Mouse (Mus musculus): Measurements from ENCODE around the gene Mgat4b.

Mgat4b gene

GRCm38 (mm10) chr11:50225611-50226378, 15.1 kb downstream of the Mgat4b start:
- peak in 1 of 2 experiments; percentile 43 for DNase-seq (ENCODE audit: low spot score in 2 of 2)

- no peak for DNase-seq (ENCODE audit: low spot score in 2 of 2)
Observed at GRCm38 (mm10) chr11:50226406-50226805, 15.7 kb downstream of the Mgat4b start.

- no peak for DNase-seq (ENCODE audit: low spot score in 2 of 2)
Observed at GRCm38 (mm10) chr11:50227226-50227625, 16.5 kb downstream of the Mgat4b start.

- no peak for DNase-seq (ENCODE audit: low spot score in 2 of 2)
Observed at GRCm38 (mm10) chr11:50227736-50228135, 17.0 kb downstream of the Mgat4b start.

- DNase-seq (ENCODE audit: low spot score in 2 of 2) = no peak
Observed at GRCm38 (mm10) chr11:50228772-50229171, 18.1 kb downstream of the Mgat4b start.

GRCm38 (mm10) chr11:50229252-50229910, 18.7 kb downstream of the Mgat4b start:
- DNase-seq (ENCODE audit: low spot score in 2 of 2) = no peak

- no peak for DNase-seq (ENCODE audit: low spot score in 2 of 2)
Observed at GRCm38 (mm10) chr11:50230481-50231304, 20.0 kb downstream of the Mgat4b start.

GRCm38 (mm10) chr11:50231411-50231810, 20.7 kb downstream of the Mgat4b start:
- no peak for DNase-seq (ENCODE audit: low spot score in 2 of 2)

- DNase-seq (ENCODE audit: low spot score in 2 of 2) = no peak
Observed at GRCm38 (mm10) chr11:50233022-50233421, 22.3 kb downstream of the Mgat4b start.

GRCm38 (mm10) chr11:50233993-50234392, 23.3 kb downstream of the Mgat4b start:
- no peak for DNase-seq (ENCODE audit: low spot score in 2 of 2)

GRCm38 (mm10) chr11:50234606-50235005, 23.9 kb downstream of the Mgat4b start:
- DNase-seq (ENCODE audit: low spot score in 2 of 2) = no peak

- DNase-seq (ENCODE audit: low spot score in 2 of 2) = peak; percentile 84 to 88
Observed at GRCm38 (mm10) chr11:50236540-50236936, 25.8 kb downstream of the Mgat4b start.

- DNase-seq (ENCODE audit: low spot score in 2 of 2) = no peak
Observed at GRCm38 (mm10) chr11:50236937-50237835, 26.5 kb downstream of the Mgat4b start.

GRCm38 (mm10) chr11:50238324-50238723, 27.6 kb downstream of the Mgat4b start, which contains the start of gene Ltc4s:
Gene Ltc4s, minus strand, starts transcription at chr11:50238616.
- DNase-seq (ENCODE audit: low spot score in 2 of 2) = no peak

- no peak for DNase-seq (ENCODE audit: low spot score in 2 of 2)
Observed at GRCm38 (mm10) chr11:50238821-50239791, 28.4 kb downstream of the Mgat4b start.

- no peak for DNase-seq (ENCODE audit: low spot score in 2 of 2)
Observed at GRCm38 (mm10) chr11:50240235-50240911, 29.7 kb downstream of the Mgat4b start.

GRCm38 (mm10) chr11:50243926-50244325, 33.2 kb downstream of the Mgat4b start:
- DNase-seq (ENCODE audit: low spot score in 2 of 2) = no peak

- no peak for DNase-seq (ENCODE audit: low spot score in 2 of 2)
Observed at GRCm38 (mm10) chr11:50245269-50245668, 34.6 kb downstream of the Mgat4b start.

GRCm38 (mm10) chr11:50248473-50249171, 37.9 kb downstream of the Mgat4b start:
- no peak for DNase-seq (ENCODE audit: low spot score in 2 of 2)
